In the genomic region with DNA sequence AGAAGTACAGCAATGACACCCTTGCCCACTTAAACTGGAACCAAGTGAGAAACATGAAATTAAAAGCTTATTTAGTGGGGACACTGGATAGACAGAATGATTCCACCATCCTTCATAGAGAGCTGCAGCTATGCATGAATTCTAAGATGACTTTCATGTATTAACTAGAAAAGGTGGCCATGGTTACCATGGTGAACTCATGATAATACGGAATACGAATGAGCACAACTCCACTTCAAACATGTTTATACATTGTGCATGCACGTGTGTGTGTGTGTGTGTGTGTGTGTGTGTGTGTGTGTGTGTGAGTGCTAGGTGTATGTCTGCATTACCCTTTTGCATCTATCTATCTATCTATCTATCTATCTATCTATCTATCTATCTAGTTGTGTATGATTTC, we compare ENCODE assay signal across 29 mouse cellular contexts.
"Had no signal": no experiment of that assay in that cellular context is flagged by ENCODE, and none has a peak within 500 bp of the region (broad histone marks: within the 10 kb centered on the region; RNA-seq: fewer than 3 reads in every experiment).

No protein-coding gene starts in this region.

- ATAC-seq: forebrain, embryonic 13.5 days; forebrain, embryonic 14.5 days; forebrain, embryonic 15.5 days; forebrain, embryonic 16.5 days; forebrain, postnatal 0 days had no signal

- H3K36me3 ChIP-seq: embryonic facial prominence, embryonic 10.5 days; embryonic facial prominence, embryonic 12.5 days; embryonic facial prominence, embryonic 13.5 days; embryonic facial prominence, embryonic 15.5 days; forebrain, embryonic 10.5 days; forebrain, embryonic 12.5 days; forebrain, embryonic 15.5 days had no signal

- H3K4me2 ChIP-seq: embryonic facial prominence, embryonic 12.5 days; embryonic facial prominence, embryonic 13.5 days; embryonic facial prominence, embryonic 15.5 days; forebrain, embryonic 12.5 days; forebrain, embryonic 13.5 days; forebrain, embryonic 15.5 days had no signal

- H3K9me3 ChIP-seq: embryonic facial prominence, embryonic 10.5 days; embryonic facial prominence, embryonic 12.5 days; embryonic facial prominence, embryonic 13.5 days; embryonic facial prominence, embryonic 15.5 days; forebrain, embryonic 10.5 days; forebrain, embryonic 12.5 days; forebrain, embryonic 13.5 days; forebrain, embryonic 15.5 days had no signal

- H3K27me3 ChIP-seq: embryonic facial prominence, embryonic 12.5 days; embryonic facial prominence, embryonic 13.5 days; embryonic facial prominence, embryonic 15.5 days; forebrain, embryonic 12.5 days; forebrain, embryonic 13.5 days; forebrain, embryonic 15.5 days had no signal

- H3K4me1 ChIP-seq: embryonic facial prominence, embryonic 10.5 days; embryonic facial prominence, embryonic 12.5 days; embryonic facial prominence, embryonic 13.5 days; embryonic facial prominence, embryonic 15.5 days; forebrain, embryonic 10.5 days; forebrain, embryonic 12.5 days; forebrain, embryonic 13.5 days; forebrain, embryonic 15.5 days had no signal

- H3K9ac ChIP-seq: embryonic facial prominence, embryonic 12.5 days; embryonic facial prominence, embryonic 13.5 days; embryonic facial prominence, embryonic 15.5 days; forebrain, embryonic 12.5 days; forebrain, embryonic 13.5 days; forebrain, embryonic 15.5 days; forebrain, postnatal 0 days had no signal

- DNase-seq: cerebellum, adult 2 months; cerebellum, adult 8-10 months; cerebellum, adult 9-10 months; cerebellum, adult 9-11 months; cerebellum, postnatal 10 days; cerebellum, postnatal 14 days; cerebellum, postnatal 25 days; cerebellum, postnatal 36 days; embryo, embryonic 11 days; forebrain, postnatal 0 days; gastrocnemius, adult 2 months; gastrocnemius, postnatal 10 days; gastrocnemius, postnatal 14 days; gastrocnemius, postnatal 25 days; gastrocnemius, postnatal 36 days; heart, adult 11 months; heart, adult 18-20 months; heart, adult 2 months had no signal

- H3K27ac ChIP-seq: embryonic facial prominence, embryonic 10.5 days; embryonic facial prominence, embryonic 12.5 days; embryonic facial prominence, embryonic 13.5 days; embryonic facial prominence, embryonic 15.5 days; forebrain, embryonic 10.5 days; forebrain, embryonic 12.5 days; forebrain, embryonic 13.5 days; forebrain, embryonic 15.5 days; gastrocnemius, adult 2 months; heart, adult 2 months had no signal

- H3K4me3 ChIP-seq: embryonic facial prominence, embryonic 10.5 days; embryonic facial prominence, embryonic 12.5 days; embryonic facial prominence, embryonic 13.5 days; embryonic facial prominence, embryonic 15.5 days; erythroblast, embryonic 14.5 days; forebrain, embryonic 10.5 days; forebrain, embryonic 12.5 days; forebrain, embryonic 13.5 days; forebrain, embryonic 15.5 days; gastrocnemius, adult 2 months; heart, adult 2 months had no signal
